Mouse (Mus musculus) embryonic fibroblast, embryonic 13.5 days (primary cell): ENCODE results near the gene Rcvrn.

Source experiments
- CTCF ChIP-seq: IDR thresholded peaks from 2 replicates; pipeline ENCODE4 v1.5.1; 2011; ENCODE audit warnings: mild to moderate bottlenecking, control low read depth, low read length, moderate library complexity, borderline replicate concordance; ENCODE audit not compliant: insufficient read depth
- POLR2A ChIP-seq: IDR thresholded peaks from 2 replicates; pipeline ENCODE4 v1.6.1; 2011; ENCODE audit warnings: low read depth, mild to moderate bottlenecking, control low read depth, low read length, moderate library complexity

DNA sequence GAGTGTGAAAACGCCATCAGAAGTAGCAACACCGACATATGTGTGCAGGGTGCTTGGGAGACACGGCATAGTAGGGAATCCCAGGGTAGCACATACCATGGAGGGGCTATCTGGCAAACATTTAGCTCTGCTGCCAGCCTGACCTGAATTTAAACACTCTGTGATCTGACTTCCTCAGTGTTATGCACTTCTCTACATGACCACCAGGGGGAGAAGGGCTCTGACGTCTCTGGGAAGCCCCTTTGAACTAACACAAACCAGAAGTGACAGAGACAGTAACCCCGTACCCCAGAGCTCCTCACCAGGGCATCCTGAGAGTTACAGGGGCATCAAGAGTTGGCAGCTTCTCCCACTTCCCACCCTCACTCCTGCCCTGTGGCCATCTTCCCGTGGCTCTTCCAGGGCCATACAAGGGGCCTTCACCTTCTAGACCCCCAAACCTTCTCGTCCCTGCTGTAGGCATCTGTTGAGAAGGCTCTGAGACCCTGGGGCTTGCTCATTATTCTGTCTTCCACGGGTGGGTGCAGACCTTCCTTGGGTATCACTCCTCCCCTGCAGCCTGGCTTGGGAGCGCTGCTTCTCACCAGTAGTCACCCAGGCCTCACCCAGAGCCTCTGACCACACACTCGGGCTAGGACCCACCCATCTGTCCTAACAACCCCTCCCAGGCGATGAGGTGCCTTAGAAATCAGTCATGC is 37.3 kb upstream of the Rcvrn start:
- peak; percentile 27; the same call in 1 of the 2 replicates for TF ChIP-seq CTCF
- TF ChIP-seq POLR2A: no peak
